Mouse (Mus musculus) embryonic facial prominence, embryonic 13.5 days (tissue): Measurements from ENCODE around the gene 1500011B03Rik. TPM values are rescaled to one million over a fixed set of nuclear protein-coding genes. Genes with fewer than 3 reads are reported as not detected.

Experiments used
- ATAC-seq: fragments of 200-750 bp; cut with Nextera tagmentation; 2 replicates; pipeline ENCODE4 v1.8.0; 2017; ENCODE audit warnings: low read depth; ENCODE audit not compliant: insufficient number of reproducible peaks, insufficient read depth, low FRiP score, low TSS enrichment
- H3K27ac ChIP-seq: fragments of 300-500 bp; sonication (generic); 2 replicates; pipeline ENCODE4 v1.5.1; 2015; ENCODE audit warnings: moderate library complexity, mild to moderate bottlenecking, inconsistent platforms
- H3K27me3 ChIP-seq: fragments of 300-500 bp; sonication (generic); 2 replicates; pipeline ENCODE4 v1.6.1; 2015; ENCODE audit warnings: mild to moderate bottlenecking, inconsistent platforms
- H3K36me3 ChIP-seq: fragments of 300-500 bp; sonication (generic); 2 replicates; pipeline ENCODE4 v1.6.1; 2015; ENCODE audit warnings: mild to moderate bottlenecking, inconsistent platforms
- H3K4me1 ChIP-seq: fragments of 300-500 bp; sonication (generic); 2 replicates; pipeline ENCODE4 v1.6.1; 2015; ENCODE audit warnings: inconsistent platforms
- H3K4me2 ChIP-seq: fragments of 300-500 bp; sonication (generic); 2 replicates; pipeline ENCODE4 v1.6.1; 2015; ENCODE audit warnings: moderate library complexity, mild to moderate bottlenecking, inconsistent platforms
- H3K4me3 ChIP-seq: fragments of 300-500 bp; sonication (generic); 2 replicates; pipeline ENCODE4 v1.5.1; 2015; ENCODE audit warnings: mild to moderate bottlenecking, inconsistent platforms
- H3K9ac ChIP-seq: fragments of 300-500 bp; sonication (generic); 2 replicates; pipeline ENCODE4 v1.6.1; 2015; ENCODE audit warnings: mild to moderate bottlenecking, inconsistent platforms
- H3K9me3 ChIP-seq: fragments of 300-500 bp; sonication (generic); 2 replicates; pipeline ENCODE4 v1.6.1; 2016; ENCODE audit warnings: inconsistent platforms
- WGBS: fragments of 180-500 bp; shearing (Covaris S2); methylation state at CpG from one replicate; pipeline ENCODE4 v1.1.7; 2015; ENCODE audit warnings: mixed read lengths; 5-methylcytosine and 5-hydroxymethylcytosine counted together
- polyA plus RNA-seq: library from polyadenylated mRNA; unstranded; fragments of >200 nt; fragmentation: Nextera tagmentation; extraction: Ambion mirVana; gene quantifications from 2 replicates; pipeline ENCODE4 v1.2.1, GENCODE M21; 2015

The 1500011B03Rik gene
- polyA plus RNA-seq, 1 experiment from 2014 or later: 103 TPM

DNA sequence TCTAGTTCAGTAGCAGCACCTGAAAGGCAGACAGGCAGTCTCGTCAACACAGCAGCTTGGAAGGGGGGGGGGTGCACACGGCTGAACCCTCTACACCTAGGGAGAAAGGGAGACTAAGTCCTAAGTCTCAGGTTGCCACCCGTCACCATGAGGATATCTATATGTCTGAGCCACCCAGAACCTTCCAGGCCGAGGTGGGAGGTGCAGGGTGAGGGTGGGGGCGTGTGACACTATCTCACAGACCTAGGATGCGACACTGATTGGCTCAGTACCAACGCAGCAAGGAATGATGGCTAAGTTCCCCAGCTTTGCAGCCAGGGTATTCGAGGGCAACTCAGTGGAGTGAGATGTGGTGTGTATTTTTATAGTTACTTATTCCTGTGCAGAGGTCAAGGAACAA, 14.9 kb downstream of the 1500011B03Rik start:
- Histone ChIP-seq H3K4me1 (peaks cover 40% of the 10 kb centered on the region), H3K9me3 (no peaks in the 10 kb centered on the region), H3K27me3 (no peaks in the 10 kb centered on the region), H3K9ac (no peak overlapping the region), H3K4me2 (no peak overlapping the region), H3K36me3 (peaks cover 72% of the 10 kb centered on the region), H3K27ac (peak overlapping the region; percentile 72; the same call in 1 of the 2 replicates), H3K4me3 (no peak overlapping the region)
- no peak for ATAC-seq
- 64% methylated on average over 8 of the region's 8 CpGs for WGBS

DNA sequence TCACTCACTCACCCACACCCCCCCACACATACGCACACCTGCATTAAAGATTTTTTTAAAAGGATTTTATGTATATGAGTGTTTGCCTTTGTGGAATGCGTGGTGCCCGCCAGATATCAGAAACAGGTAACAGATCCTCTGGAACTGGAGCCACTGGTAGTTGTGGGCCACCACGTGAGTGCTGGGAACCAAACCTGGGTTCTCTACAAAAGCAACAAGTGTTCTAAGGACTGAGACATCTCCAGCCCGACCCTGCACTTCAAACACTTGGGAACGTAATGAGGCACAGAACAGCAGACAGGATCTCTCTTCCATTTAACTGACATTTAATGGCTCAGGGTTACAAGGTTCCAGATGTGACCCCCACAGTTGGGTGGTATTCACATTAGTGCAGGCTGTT, 15.4 kb downstream of the 1500011B03Rik start:
- H3K4me1 ChIP-seq: peaks cover 38% of the 10 kb centered on the region
- peaks cover 77% of the 10 kb centered on the region for H3K36me3 ChIP-seq
- no peak overlapping the region for H3K4me2 ChIP-seq
- peak overlapping the region; percentile 72; the same call in 1 of the 2 replicates for H3K27ac ChIP-seq
- H3K9me3 ChIP-seq: no peaks in the 10 kb centered on the region
- H3K9ac ChIP-seq: no peak overlapping the region
- H3K4me3 ChIP-seq: no peak overlapping the region
- WGBS: 47% methylated on average over 6 of the region's 6 CpGs
- no peak for ATAC-seq
- H3K27me3 ChIP-seq: no peaks in the 10 kb centered on the region

DNA sequence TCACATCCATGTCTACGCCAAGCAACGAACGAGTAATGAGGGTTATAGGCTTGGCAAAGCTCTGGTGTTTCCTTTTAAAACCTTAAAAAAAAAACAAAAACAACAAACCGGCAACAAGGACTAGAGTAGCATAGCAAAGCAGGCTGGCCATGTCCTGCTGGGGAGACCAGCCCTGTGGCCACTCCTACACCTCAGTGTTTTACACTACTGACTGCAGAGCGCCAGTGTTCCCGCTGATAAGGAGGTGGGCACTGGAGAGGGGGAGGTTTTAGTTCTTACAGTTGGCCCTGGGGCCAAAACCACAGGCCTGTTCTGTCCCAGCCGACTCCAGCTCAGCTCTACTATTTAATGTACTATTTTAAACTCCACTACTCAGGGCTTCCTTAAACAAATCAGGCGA, 15.8 kb downstream of the 1500011B03Rik start:
- H3K9me3 ChIP-seq: no peaks in the 10 kb centered on the region
- 22% methylated on average over 8 of the region's 8 CpGs for WGBS
- H3K27ac ChIP-seq: peak overlapping the region; percentile 72
- H3K9ac ChIP-seq: no peak overlapping the region
- H3K4me3 ChIP-seq: no peak overlapping the region
- peaks cover 81% of the 10 kb centered on the region for H3K36me3 ChIP-seq
- H3K4me2 ChIP-seq: 0 out of 2 replicates have a peak overlapping the region, but pooled peaks have one; percentile 9
- H3K27me3 ChIP-seq: no peaks in the 10 kb centered on the region
- H3K4me1 ChIP-seq: peaks cover 34% of the 10 kb centered on the region
- peak; percentile 22; the same call in 1 of the 2 replicates for ATAC-seq

DNA sequence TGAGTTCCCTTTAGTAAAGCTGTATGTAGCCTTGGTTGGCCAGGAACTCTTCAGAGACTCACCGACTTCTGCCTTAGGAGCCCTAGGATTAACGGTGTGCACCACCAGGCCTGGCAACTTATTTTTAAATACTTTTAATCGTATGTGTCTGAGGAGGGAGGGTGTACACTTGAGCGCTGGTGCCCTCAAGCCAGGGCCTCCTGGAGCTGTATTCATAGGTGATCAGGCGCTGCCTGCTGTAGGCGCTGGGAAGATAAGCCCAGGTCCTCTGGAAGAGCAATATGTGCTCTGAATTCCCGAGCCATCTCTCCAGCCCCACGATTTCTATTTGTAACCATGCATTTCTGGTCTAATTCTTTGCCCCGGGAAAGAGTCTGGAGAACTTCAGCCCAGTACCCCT, 16.2 kb downstream of the 1500011B03Rik start:
- no peaks in the 10 kb centered on the region for H3K27me3 ChIP-seq
- H3K4me3 ChIP-seq: no peak overlapping the region
- 0 out of 2 replicates have a peak overlapping the region, but pooled peaks have one; percentile 9 for H3K4me2 ChIP-seq
- H3K27ac ChIP-seq: peak overlapping the region; percentile 72
- no peak for ATAC-seq
- WGBS: 42% methylated on average over 9 of the region's 9 CpGs
- H3K9ac ChIP-seq: no peak overlapping the region
- peaks cover 30% of the 10 kb centered on the region for H3K4me1 ChIP-seq
- no peaks in the 10 kb centered on the region for H3K9me3 ChIP-seq
- H3K36me3 ChIP-seq: peaks cover 83% of the 10 kb centered on the region

DNA sequence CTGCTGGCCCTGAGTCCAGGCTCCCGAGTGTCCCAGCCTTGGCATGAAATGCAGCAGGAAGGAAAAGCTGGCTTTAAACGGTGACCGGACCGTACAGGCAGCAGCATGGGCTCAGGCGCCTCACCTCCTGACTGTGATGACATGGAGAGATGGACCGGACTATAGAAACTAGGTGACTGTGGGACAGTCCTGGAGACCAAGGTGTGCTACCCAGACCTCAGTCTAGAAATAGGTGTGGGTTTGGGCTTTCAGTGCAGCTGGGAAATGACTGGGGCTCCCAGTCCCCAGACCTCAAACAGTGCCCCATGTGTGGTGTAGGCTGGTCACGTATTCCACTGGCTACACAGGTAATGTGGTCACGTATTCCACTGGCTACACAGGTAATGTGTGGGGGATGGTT, 16.6 kb downstream of the 1500011B03Rik start:
- Histone ChIP-seq H3K4me2 (no peak overlapping the region), H3K27me3 (no peaks in the 10 kb centered on the region), H3K9ac (0 out of 2 replicates have a peak overlapping the region, but pooled peaks have one; percentile 40), H3K27ac (peak overlapping the region; percentile 72), H3K9me3 (no peaks in the 10 kb centered on the region), H3K4me1 (peaks cover 29% of the 10 kb centered on the region), H3K4me3 (no peak overlapping the region), H3K36me3 (peaks cover 86% of the 10 kb centered on the region)
- 89% methylated on average over 8 of the region's 8 CpGs for WGBS
- no peak for ATAC-seq

DNA sequence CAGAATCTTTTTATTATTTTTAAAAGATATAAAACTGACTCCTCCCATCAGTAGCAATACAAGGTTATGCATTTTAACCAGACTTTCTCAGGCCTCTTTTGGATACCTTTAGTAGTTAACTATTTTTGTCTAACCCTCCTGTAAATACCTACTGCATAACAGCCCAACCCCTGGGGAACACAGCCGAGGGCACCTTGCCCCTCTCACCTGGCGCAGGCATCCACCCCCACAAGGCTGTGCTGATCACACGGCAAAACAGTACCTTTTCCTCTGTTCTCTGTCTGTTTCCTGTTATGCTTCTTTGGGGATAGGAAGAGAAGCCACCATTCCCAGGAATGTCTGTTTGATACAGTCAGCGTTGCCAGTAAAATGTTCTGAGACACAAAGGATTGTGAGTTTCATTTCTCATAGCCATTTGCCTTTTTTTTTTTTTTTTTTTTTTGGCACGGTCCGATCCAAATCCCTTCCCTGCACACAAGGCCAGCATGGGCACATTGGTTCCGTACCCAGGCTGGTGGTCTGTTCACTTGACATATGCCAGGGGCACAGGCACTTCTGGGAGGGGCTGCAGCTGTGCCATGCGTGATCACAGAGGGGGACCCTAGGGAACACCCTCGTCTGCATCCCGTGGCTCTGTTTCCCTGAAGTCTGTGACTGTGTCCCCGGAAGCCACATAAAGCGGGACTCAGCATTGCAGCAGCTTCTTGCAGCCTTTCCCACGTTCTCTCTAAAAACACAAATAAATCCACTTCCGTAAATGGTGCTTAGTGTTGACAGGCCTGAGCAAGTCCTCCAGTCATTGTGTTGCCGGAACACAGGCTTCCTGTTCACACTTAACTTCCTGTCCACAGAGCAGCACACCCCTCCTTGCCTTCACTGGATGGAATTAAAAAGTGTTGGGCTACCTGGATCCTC, 17.6 kb downstream of the 1500011B03Rik start:
- peaks cover 29% of the 10 kb centered on the region for H3K4me1 ChIP-seq
- H3K36me3 ChIP-seq: peaks cover 85% of the 10 kb centered on the region
- H3K4me2 ChIP-seq: no peak overlapping the region
- peak overlapping the region; percentile 72; the same call in 1 of the 2 replicates for H3K27ac ChIP-seq
- WGBS: 69% methylated on average over 15 of the region's 15 CpGs
- no peaks in the 10 kb centered on the region for H3K9me3 ChIP-seq
- no peaks in the 10 kb centered on the region for H3K27me3 ChIP-seq
- no peak for ATAC-seq
- no peak overlapping the region for H3K4me3 ChIP-seq
- H3K9ac ChIP-seq: 0 out of 2 replicates have a peak overlapping the region, but pooled peaks have one; percentile 40

DNA sequence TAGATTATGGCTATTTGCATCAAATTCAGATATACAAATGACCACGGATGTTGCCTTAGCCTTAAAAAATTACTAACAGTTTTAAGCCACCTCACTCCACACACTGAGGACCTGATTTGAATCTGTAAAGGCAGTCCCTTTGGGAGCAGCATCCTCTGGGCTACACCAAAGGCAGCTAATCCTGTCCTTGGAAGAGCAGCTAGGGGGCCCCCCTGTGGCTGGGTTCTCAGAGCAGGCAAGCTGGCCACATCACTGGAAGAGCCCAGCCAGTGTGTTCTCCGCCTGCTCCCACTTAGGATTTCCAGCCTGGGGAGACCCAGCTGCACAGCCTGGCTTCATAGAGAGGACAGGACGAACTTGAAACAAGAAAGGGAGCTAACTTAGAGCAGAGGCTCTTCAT, 18.3 kb downstream of the 1500011B03Rik start:
- Histone ChIP-seq H3K9ac (no peak overlapping the region), H3K4me1 (peaks cover 29% of the 10 kb centered on the region), H3K4me3 (no peak overlapping the region), H3K27me3 (no peaks in the 10 kb centered on the region), H3K9me3 (no peaks in the 10 kb centered on the region), H3K36me3 (peaks cover 88% of the 10 kb centered on the region), H3K27ac (no peak overlapping the region), H3K4me2 (no peak overlapping the region)
- ATAC-seq: no peak
- 31% methylated on average over 3 of the region's 3 CpGs for WGBS

DNA sequence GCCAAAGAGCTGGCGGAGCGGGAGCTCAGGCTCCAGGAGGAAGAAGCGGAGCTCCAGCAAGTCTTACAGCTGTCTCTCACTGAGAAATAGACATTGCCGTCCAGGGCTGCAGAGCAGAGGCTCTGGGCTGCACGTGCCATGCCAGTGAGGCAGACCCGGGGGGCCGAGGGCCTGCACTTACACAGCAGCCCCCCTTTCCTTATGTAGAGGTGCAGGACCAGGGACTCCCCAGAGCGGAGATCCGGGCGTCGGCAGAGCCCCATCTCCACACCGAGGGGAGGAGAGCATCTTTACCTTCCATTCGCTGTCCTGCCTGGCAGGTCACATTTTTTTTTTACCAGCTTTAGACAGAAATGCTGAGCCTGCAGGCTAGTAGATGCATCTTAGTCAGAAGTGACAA, 18.9 kb downstream of the 1500011B03Rik start:
- no peak overlapping the region for H3K4me3 ChIP-seq
- no peaks in the 10 kb centered on the region for H3K9me3 ChIP-seq
- no peak overlapping the region for H3K4me2 ChIP-seq
- no peak overlapping the region for H3K9ac ChIP-seq
- H3K36me3 ChIP-seq: peaks cover 88% of the 10 kb centered on the region
- no peak for ATAC-seq
- peaks cover 29% of the 10 kb centered on the region for H3K4me1 ChIP-seq
- H3K27ac ChIP-seq: no peak overlapping the region
- WGBS: 87% methylated on average over 13 of the region's 13 CpGs
- H3K27me3 ChIP-seq: no peaks in the 10 kb centered on the region

DNA sequence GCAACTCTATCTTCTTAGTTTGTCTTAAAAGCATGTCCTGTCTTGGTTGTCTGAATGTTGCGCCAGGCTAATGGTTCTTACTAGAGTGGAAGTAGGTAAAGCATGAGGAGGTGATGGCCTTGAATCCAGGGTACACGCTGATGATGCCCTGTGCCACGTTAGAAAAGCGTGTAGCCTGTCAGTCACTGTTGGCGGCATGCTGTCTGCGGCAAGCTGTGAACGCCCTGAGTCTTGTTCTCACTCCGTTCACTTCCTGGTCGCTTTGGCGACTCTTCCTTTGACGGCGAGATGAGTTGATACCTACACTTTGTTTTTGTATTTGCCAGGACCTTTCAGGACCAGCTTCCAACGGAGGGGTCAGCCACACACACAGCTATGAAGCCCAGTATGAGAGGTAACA, 20.0 kb downstream of the 1500011B03Rik start:
- WGBS: 93% methylated on average over 13 of the region's 13 CpGs
- Histone ChIP-seq H3K9me3 (no peaks in the 10 kb centered on the region), H3K4me3 (no peak overlapping the region), H3K9ac (no peak overlapping the region), H3K4me1 (peaks cover 24% of the 10 kb centered on the region), H3K27me3 (no peaks in the 10 kb centered on the region), H3K4me2 (no peak overlapping the region), H3K27ac (no peak overlapping the region), H3K36me3 (peaks cover 88% of the 10 kb centered on the region)
- ATAC-seq: no peak

DNA sequence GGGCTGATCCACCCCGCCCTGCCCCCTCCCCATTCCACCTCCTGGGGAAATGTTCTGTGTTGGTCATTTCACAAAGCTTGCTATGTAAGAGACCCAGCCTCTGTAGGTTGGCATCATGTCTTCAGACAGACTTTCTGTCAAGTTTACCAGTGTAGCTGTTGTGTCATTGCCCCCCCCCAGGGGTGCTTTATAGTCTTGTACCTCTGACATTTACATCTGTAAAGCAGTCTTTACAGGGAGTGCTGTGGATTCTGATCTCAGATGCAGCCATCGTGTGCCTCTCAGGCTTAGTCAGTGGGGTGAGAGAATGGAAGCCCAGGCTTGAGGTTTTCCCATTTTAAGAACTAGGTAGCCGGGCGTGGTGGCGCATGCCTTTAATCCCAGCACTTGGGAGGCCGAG, 21.4 kb downstream of the 1500011B03Rik start:
- 84% methylated on average over 6 of the region's 6 CpGs for whole genome bisulfite sequencing
- H3K36me3 ChIP-seq: peaks cover 80% of the 10 kb centered on the region
- H3K4me2 ChIP-seq: no peak overlapping the region
- H3K9me3 ChIP-seq: no peaks in the 10 kb centered on the region
- no peaks in the 10 kb centered on the region for H3K27me3 ChIP-seq
- H3K9ac ChIP-seq: no peak overlapping the region
- no peak for ATAC-seq
- no peak overlapping the region for H3K4me3 ChIP-seq
- peaks cover 15% of the 10 kb centered on the region for H3K4me1 ChIP-seq
- H3K27ac ChIP-seq: no peak overlapping the region

DNA sequence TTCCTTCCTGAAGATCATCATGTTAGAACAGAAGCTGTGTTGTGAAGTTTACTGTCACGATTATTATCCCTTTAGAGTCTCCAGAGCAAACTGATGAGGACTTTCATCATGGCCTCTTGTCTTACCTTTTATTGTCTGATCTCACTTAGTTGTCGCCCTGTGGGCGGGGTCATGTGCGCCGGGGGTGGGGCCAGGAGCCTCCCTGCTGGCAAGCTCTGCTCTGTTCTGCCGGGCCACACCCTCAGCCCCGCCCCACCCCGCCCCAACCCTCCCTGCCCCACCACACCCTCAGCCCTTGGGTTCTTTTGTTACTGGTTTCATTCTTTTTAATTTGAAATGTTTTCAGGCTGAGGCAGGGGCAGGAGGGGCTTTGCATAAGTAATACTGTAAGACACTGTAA, 22.2 kb downstream of the 1500011B03Rik start:
- no peaks in the 10 kb centered on the region for H3K27me3 ChIP-seq
- no peak overlapping the region for H3K27ac ChIP-seq
- ATAC-seq: no peak
- H3K36me3 ChIP-seq: peaks cover 75% of the 10 kb centered on the region
- H3K4me1 ChIP-seq: peaks cover 13% of the 10 kb centered on the region
- H3K9me3 ChIP-seq: no peaks in the 10 kb centered on the region
- H3K4me3 ChIP-seq: no peak overlapping the region
- H3K4me2 ChIP-seq: no peak overlapping the region
- WGBS: 16% methylated on average over 8 of the region's 8 CpGs
- H3K9ac ChIP-seq: no peak overlapping the region

DNA sequence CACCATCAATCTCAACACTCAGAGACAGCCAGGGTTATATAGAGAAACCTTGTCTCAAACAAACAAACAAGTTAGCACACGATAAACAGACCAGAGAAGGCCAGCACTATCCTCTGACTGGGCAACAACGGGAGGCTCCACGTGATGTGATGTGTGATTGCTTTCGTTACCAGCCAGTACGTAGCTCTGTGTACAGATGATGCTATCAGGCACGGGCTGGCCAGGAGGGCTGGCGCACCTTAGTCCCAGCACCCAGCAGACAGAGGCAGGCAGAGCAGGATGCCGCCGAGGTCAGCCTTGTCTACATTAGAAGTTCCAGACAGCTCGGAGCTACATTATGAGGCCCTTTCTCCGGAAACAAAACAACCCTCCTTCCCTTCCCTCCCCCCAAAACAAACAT, 23.4 kb downstream of the 1500011B03Rik start:
- H3K4me2 ChIP-seq: no peak overlapping the region
- H3K9ac ChIP-seq: no peak overlapping the region
- ATAC-seq: no peak
- peaks cover 17% of the 10 kb centered on the region for H3K4me1 ChIP-seq
- H3K27me3 ChIP-seq: peaks cover 7% of the 10 kb centered on the region
- peaks cover 73% of the 10 kb centered on the region for H3K36me3 ChIP-seq
- 84% methylated on average over 11 of the region's 11 CpGs for WGBS
- H3K27ac ChIP-seq: no peak overlapping the region
- H3K4me3 ChIP-seq: no peak overlapping the region
- H3K9me3 ChIP-seq: no peaks in the 10 kb centered on the region
